Mouse (Mus musculus): ENCODE data around the gene Clic4. TPM values are rescaled to one million over a fixed set of nuclear protein-coding genes. Genes with fewer than 3 reads are reported as not detected.

Clic4 gene
- polyA plus RNA-seq, 1 experiment from 2014 or later, result 185 TPM

GRCm38 (mm10) chr4:135273307-135273682 lies 681 bp upstream of the Clic4 start:
- H3K27ac ChIP-seq, result peak overlapping the region; percentile 76
- no peaks in the 10 kb centered on the region for H3K9me3 ChIP-seq
- 4% methylated on average over 17 of the region's 17 CpGs for WGBS
- ATAC-seq (ENCODE audit: borderline replicate concordance, extremely low read depth, low FRiP score, low TSS enrichment), result no peak
- peaks cover 35% of the 10 kb centered on the region for H3K4me1 ChIP-seq
- peak overlapping the region; percentile 29 for H3K9ac ChIP-seq
- H3K36me3 ChIP-seq, result no peaks in the 10 kb centered on the region
- no peaks in the 10 kb centered on the region for H3K27me3 ChIP-seq
- peak overlapping the region; percentile 96 for H3K4me3 ChIP-seq
- peak overlapping the region; percentile 61 for H3K4me2 ChIP-seq

DNA sequence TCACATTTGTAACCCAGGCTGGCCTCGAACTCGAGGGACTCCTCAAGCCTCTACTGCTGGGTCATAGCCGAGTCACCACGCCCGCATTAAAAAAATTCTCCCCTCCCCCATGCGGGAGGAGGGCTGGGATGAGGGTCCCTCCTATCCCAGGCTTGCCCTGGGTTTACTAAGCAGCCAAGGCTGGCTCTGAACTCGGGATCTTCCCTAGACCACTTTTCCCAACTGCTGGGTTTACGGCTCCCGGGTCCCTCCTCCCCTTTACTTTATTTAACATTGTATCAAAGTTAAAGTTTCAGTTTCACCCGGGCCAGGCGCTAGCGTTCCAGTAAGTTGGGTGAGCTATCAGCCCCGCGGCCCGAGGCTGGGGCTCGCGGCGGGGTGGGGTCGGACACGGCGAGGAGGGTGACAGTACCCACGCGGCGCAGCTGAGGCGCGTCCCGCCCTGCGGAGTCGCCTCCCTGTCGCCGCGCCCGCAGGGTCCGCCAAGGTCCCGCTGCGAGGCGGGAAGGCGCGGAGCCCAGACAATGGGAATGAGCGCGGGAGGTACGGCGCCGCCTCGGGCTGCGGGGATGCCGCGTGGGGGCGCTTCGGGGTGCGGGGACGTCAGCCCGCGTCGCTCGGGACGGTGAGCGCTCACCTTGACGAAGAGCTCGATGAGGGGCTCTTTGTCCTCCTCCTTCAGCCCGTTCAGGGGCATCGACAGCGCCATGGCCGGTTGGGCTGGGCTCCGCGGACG lies 565 bp downstream of the Clic4 start:
- Histone ChIP-seq H3K4me2 (peak overlapping the region; percentile 61), H3K36me3 (no peaks in the 10 kb centered on the region), H3K27ac (peak overlapping the region; percentile 97), H3K9ac (peak overlapping the region; percentile 96), H3K9me3 (no peaks in the 10 kb centered on the region), H3K4me3 (peak overlapping the region; percentile 96), H3K4me1 (peaks cover 47% of the 10 kb centered on the region), H3K27me3 (no peaks in the 10 kb centered on the region)
- peak; percentile 45 for ATAC-seq (ENCODE audit: borderline replicate concordance, extremely low read depth, low FRiP score, low TSS enrichment)
- under 1% methylated on average over 66 of the region's 67 CpGs for WGBS

DNA sequence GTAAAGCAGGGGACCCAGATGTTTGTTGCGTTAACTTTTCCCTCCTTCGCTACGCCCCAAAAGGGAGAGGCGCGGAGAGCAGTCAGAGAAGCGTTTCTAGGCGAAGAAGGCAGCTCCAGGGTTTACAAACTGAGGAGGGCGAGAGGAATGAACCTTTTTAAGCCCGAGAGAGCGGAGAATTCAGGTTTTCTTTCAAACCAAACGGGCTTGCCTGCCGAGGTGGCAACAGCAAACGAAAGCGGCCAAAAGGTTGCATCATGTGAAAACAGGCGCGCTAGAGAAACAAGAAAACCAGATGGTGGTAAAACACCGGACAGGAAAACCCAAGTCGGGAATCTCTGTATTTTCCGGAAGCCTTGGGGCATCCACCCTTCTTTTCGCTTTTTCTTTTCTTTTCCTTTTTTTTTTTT lies 1.2 kb downstream of the Clic4 start:
- H3K9me3 ChIP-seq, result no peaks in the 10 kb centered on the region
- peak overlapping the region; percentile 96 for H3K9ac ChIP-seq
- peaks cover 53% of the 10 kb centered on the region for H3K4me1 ChIP-seq
- peak overlapping the region; percentile 61 for H3K4me2 ChIP-seq
- no peaks in the 10 kb centered on the region for H3K36me3 ChIP-seq
- peak overlapping the region; percentile 97 for H3K27ac ChIP-seq
- H3K27me3 ChIP-seq, result no peaks in the 10 kb centered on the region
- peak overlapping the region; percentile 96 for H3K4me3 ChIP-seq
- ATAC-seq (ENCODE audit: borderline replicate concordance, extremely low read depth, low FRiP score, low TSS enrichment), result no peak
- under 1% methylated on average over 20 of the region's 20 CpGs for WGBS

GRCm38 (mm10) chr4:135270476-135270875 lies 2.1 kb downstream of the Clic4 start:
- Histone ChIP-seq H3K9me3 (no peaks in the 10 kb centered on the region), H3K27ac (0 out of 2 replicates have a peak overlapping the region, but pooled peaks have one; percentile 19), H3K9ac (no peak overlapping the region; the same call in 1 of the 2 replicates), H3K4me1 (peaks cover 59% of the 10 kb centered on the region), H3K27me3 (no peaks in the 10 kb centered on the region), H3K4me2 (peak overlapping the region; percentile 61), H3K36me3 (no peaks in the 10 kb centered on the region), H3K4me3 (peak overlapping the region; percentile 96)
- ATAC-seq (ENCODE audit: borderline replicate concordance, extremely low read depth, low FRiP score, low TSS enrichment), result no peak
- WGBS, result 33% methylated on average over 8 of the region's 8 CpGs

GRCm38 (mm10) chr4:135269656-135270341 lies 2.8 kb downstream of the Clic4 start:
- no peaks in the 10 kb centered on the region for H3K36me3 ChIP-seq
- ATAC-seq (ENCODE audit: borderline replicate concordance, extremely low read depth, low FRiP score, low TSS enrichment), result no peak
- H3K4me3 ChIP-seq, result peak overlapping the region; percentile 96
- H3K9ac ChIP-seq, result peak overlapping the region; percentile 15; the same call in 1 of the 2 replicates
- peak overlapping the region; percentile 61 for H3K4me2 ChIP-seq
- H3K4me1 ChIP-seq, result peaks cover 63% of the 10 kb centered on the region
- H3K27ac ChIP-seq, result 0 out of 2 replicates have a peak overlapping the region, but pooled peaks have one; percentile 19
- WGBS, result 67% methylated on average over 7 of the region's 7 CpGs
- H3K9me3 ChIP-seq, result no peaks in the 10 kb centered on the region
- no peaks in the 10 kb centered on the region for H3K27me3 ChIP-seq

DNA sequence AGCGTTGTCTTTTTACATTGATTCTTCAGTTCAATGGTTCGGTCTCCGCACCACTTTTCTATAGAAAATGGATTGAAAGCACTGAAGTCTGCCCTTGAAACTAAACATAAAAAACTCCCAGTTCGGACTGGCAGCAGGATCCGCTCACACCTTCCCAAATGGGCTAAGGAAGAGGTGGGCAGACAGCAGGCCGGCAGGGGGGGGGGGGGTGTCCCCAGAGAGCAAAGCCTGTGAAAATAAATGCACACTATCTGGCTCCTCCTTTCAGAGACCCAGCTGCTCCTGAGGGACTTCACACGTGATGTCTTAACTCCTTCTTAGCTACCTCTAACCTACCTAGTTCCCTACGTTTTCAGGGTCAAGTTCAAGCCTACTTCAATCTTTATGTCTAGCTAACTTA lies 5.1 kb downstream of the Clic4 start:
- Histone ChIP-seq H3K9me3 (no peaks in the 10 kb centered on the region), H3K27ac (peak overlapping the region; percentile 60), H3K9ac (no peak overlapping the region), H3K27me3 (no peaks in the 10 kb centered on the region), H3K4me2 (peak overlapping the region; percentile 37), H3K36me3 (0 out of 2 replicates have a peak, but pooled peaks cover 2% of the 10 kb centered on the region), H3K4me1 (peaks cover 56% of the 10 kb centered on the region), H3K4me3 (no peak overlapping the region)
- 46% methylated on average over 8 of the region's 8 CpGs for WGBS
- no peak for ATAC-seq (ENCODE audit: borderline replicate concordance, extremely low read depth, low FRiP score, low TSS enrichment)

DNA sequence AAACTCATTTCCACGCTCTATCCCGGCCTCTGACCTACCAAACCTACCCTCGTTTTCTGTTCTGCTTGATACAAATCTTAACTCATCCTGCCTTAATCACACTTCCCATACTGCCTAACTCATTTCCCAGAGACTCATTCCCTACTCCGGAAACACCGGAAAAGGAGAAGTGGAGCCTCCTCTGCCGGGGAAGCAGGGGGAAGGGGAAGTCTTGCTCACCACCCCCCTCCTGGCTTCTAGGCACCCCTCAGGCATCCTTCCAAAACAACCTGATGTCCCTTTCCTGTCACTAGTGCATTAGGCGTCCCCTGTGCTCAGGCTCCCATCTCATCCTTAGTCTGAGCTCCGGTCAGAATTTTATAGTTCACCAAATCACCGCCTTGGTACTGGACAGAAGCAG lies 5.6 kb downstream of the Clic4 start:
- Histone ChIP-seq H3K9me3 (no peaks in the 10 kb centered on the region), H3K27me3 (no peaks in the 10 kb centered on the region), H3K4me1 (peaks cover 56% of the 10 kb centered on the region), H3K9ac (no peak overlapping the region), H3K4me2 (peak overlapping the region; percentile 37), H3K36me3 (0 out of 2 replicates have a peak, but pooled peaks cover 2% of the 10 kb centered on the region), H3K27ac (peak overlapping the region; percentile 60), H3K4me3 (peak overlapping the region; percentile 14; the same call in 1 of the 2 replicates)
- 53% methylated on average over 9 of the region's 9 CpGs for WGBS
- ATAC-seq (ENCODE audit: borderline replicate concordance, extremely low read depth, low FRiP score, low TSS enrichment), result no peak

DNA sequence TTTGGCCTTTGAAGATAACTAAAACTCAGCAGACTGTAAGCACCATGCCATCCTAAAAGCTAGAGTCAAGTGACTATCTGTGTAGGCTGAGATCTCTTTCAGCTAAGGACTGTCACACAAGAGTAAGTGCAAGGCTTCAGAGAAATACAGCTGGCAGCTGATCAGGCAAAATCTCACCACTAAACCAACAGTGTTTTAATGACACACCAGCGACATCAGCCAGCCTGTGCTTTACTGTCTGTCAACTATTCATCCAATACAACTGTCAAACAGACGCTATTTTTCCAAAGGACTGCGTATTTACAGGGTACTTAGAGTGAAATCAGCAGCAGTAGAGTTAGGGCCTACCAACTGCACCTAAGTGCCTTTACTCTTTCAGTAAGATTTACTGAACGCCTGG lies 12.2 kb downstream of the Clic4 start:
- 50% methylated on average over 4 of the region's 4 CpGs for WGBS
- H3K4me2 ChIP-seq, result no peak overlapping the region
- no peak for ATAC-seq (ENCODE audit: borderline replicate concordance, extremely low read depth, low FRiP score, low TSS enrichment)
- peaks cover 46% of the 10 kb centered on the region for H3K4me1 ChIP-seq
- H3K9me3 ChIP-seq, result no peaks in the 10 kb centered on the region
- H3K27me3 ChIP-seq, result no peaks in the 10 kb centered on the region
- no peak overlapping the region for H3K9ac ChIP-seq
- no peak overlapping the region for H3K4me3 ChIP-seq
- H3K36me3 ChIP-seq, result peaks cover 9% of the 10 kb centered on the region; the same call in 1 of the 2 replicates
- H3K27ac ChIP-seq, result no peak overlapping the region

GRCm38 (mm10) chr4:135258521-135258920 lies 14.1 kb downstream of the Clic4 start:
- Histone ChIP-seq H3K4me2 (0 out of 2 replicates have a peak overlapping the region, but pooled peaks have one; percentile 11), H3K27me3 (no peaks in the 10 kb centered on the region), H3K4me3 (no peak overlapping the region), H3K36me3 (peaks cover 7% of the 10 kb centered on the region; the same call in 1 of the 2 replicates), H3K9me3 (no peaks in the 10 kb centered on the region), H3K27ac (peak overlapping the region; percentile 75), H3K4me1 (peaks cover 61% of the 10 kb centered on the region), H3K9ac (0 out of 2 replicates have a peak overlapping the region, but pooled peaks have one; percentile 8)
- no peak for ATAC-seq (ENCODE audit: borderline replicate concordance, extremely low read depth, low FRiP score, low TSS enrichment)
- 34% methylated on average over 7 of the region's 7 CpGs for WGBS

- no peak for ATAC-seq (ENCODE audit: borderline replicate concordance, extremely low read depth, low FRiP score, low TSS enrichment)
Measured at GRCm38 (mm10) chr4:135257881-135258476, 14.6 kb downstream of the Clic4 start.

DNA sequence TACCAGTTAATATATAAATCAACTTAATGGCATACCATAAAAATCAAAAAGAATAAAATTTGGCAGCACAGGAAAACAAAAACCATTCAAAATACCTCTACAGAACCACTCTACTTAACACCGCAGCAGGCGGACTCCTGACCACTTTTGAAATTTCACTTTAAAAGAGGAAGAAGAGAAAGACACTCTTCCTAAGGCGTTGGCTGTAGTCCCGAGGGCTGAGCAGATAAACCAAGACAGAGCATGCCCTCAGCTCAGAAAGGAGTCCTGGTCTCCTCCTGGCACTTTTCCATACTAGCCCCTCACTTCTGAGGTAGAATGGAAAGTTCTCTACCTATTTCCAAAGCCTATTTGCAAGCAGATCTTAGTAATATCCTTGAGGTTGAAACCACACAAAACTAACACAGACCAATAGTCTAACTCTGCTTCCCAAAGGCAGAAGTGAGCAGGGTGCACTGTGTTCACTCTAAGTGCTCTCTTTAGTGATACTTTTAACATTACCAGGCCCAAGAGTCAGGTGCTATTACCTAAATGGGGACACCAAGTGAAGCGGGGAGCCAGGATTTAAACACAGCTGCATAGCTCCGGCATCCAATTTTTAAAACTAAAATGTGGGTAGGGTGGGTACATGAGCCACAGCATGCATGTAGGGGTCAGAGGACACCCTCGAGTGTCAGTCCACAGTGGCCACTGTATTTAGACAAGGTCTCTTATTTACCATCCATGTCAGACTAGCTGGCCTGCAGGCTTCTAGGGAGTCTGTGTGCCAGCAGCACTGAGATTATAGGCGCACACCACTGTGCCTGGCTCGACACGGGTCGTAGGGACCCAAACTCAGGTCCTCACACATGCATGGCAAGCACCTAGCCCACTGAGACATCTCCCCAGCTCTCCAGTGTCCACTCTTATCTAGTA lies 15.8 kb downstream of the Clic4 start:
- Histone ChIP-seq H3K36me3 (peaks cover 7% of the 10 kb centered on the region; the same call in 1 of the 2 replicates), H3K27me3 (no peaks in the 10 kb centered on the region), H3K4me3 (no peak overlapping the region), H3K4me2 (no peak overlapping the region), H3K4me1 (peaks cover 74% of the 10 kb centered on the region), H3K27ac (peak overlapping the region; percentile 2), H3K9ac (no peak overlapping the region), H3K9me3 (no peaks in the 10 kb centered on the region)
- WGBS, result 85% methylated on average over 11 of the region's 11 CpGs
- ATAC-seq (ENCODE audit: borderline replicate concordance, extremely low read depth, low FRiP score, low TSS enrichment), result no peak

More at GRCm38 (mm10) chr4:135257881-135258476, 14.6 kb downstream of the Clic4 start:
- Histone ChIP-seq H3K36me3 (peaks cover 7% of the 10 kb centered on the region; the same call in 1 of the 2 replicates), H3K27me3 (no peaks in the 10 kb centered on the region), H3K27ac (peak overlapping the region; percentile 75), H3K9ac (0 out of 2 replicates have a peak overlapping the region, but pooled peaks have one; percentile 8), H3K4me3 (no peak overlapping the region), H3K4me1 (peaks cover 66% of the 10 kb centered on the region), H3K9me3 (no peaks in the 10 kb centered on the region), H3K4me2 (no peak overlapping the region)
- WGBS, result 46% methylated on average over 9 of the region's 9 CpGs
